Mouse (Mus musculus) hematopoietic multipotent progenitor cell, adult 10-12 weeks (in vitro differentiated cells): ENCODE measurements around the gene Dapk1. TPM values are rescaled to one million over a fixed set of nuclear protein-coding genes. Genes with fewer than 3 reads are reported as not detected.

Experiments used
- polyA plus RNA-seq: library from polyadenylated mRNA; stranded (reverse); fragments of >175 nt; gene quantifications from 2 replicates; pipeline ENCODE4 v1.2.3, GENCODE M21; 2012; ENCODE audit warnings: low replicate concordance

The Dapk1 gene
- 1.7 and 1.8 TPM in 2 replicates for polyA plus RNA-seq

DNA sequence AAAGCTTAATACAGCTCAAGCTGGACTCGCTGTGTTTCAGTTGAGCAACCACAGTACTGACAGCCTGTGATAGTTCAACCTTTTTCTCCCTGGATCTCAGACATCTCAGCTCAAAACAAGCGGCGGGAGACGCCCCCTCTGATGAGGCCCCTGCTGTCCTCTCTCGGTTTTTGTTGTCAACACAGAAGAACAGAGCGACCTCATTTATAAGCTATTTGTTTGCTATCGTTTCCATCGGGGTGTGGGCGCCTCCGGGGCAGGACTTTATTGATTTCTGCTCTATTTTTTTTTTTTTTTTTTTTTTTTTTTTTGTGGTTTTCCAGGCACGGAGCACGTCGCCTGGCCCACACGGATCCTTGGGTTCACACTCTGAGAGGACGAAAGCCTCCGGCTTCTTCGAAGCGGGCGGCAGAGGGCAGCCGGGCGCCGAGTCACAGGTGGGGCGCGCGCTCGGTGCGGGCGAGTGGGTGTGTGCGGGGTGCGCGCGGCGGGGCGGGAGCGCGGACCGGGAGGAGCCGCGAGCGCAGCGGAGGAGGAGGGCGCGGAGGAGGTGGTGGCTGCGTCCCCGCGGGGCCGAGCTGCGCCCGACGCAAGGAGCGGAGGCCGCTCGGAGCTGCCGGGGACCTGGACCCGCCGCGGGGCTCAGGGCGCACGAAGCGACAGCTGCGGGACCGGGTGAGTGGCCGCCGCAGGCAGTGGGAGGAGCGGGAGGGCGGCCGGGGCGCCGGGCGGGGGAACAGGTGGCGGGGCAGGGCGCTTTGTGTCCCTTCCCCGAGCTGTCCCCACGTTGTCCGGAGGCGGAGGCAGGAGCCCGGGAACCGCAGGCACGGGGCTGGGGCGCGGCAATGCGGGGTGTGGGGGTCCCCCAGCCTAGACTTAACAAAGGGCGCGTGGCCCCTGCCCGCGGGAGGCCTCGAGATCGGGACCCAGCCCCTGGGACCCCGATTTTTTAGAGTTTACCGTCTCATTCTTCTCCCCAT is at the start of gene Dapk1:
TSS of gene Dapk1 (plus strand) at position 512 of the 980 bp plus-strand sequence.

DNA sequence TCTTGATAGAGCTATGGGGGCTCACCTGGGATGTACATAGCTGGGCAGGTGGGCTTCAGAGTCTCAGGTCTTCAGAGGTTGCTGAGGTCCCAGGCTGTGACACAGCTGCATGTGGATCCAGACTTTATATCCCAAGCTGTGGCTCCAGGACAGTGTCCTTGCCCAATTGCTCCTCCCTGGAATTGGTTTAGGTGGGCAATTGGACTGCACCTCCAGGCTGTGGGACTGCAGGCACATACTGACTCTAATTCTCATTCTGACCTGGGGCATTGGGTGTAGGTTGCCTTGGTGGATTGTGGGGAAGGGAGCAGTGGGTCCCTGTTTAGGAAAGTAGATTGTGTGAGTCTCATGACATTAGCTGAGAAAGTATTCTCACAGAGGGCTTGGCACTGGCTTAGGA is 184.5 kb downstream of the Dapk1 start, which contains the start of gene BC051665:
TSS of gene BC051665 (minus strand) at position 101 of the 400 bp plus-strand sequence.

DNA sequence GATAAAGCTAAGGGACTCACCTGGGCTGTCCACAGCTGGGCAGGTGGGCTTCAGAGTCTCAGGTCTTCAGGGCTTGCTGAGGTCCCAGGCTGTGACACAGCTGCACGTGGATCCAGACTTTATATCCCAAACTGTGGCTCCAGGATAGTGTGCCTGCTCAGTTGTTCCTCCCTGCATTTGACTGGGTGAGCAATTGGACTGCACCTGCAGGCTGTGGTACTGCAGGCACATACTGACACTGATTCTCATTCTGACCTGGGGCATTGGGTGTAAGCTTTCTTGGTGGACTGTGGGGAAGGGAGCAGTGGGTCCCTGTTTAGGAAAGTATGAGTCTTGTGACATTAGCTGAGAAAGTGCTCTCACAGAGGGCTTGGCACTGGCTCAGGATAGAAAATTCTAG is 201.0 kb downstream of the Dapk1 start, which contains the start of gene Ctsll3:
TSS of gene Ctsll3 (minus strand) at position 101 of the 400 bp plus-strand sequence.

Other genes starting within 250 kb of the Dapk1 start
- not detected in 2 replicates for gene BC051665, start 184.4 kb downstream of the Dapk1 start, polyA plus RNA-seq
- gene Ctsll3, start 200.9 kb downstream of the Dapk1 start, polyA plus RNA-seq = not detected in 2 replicates